Mouse (Mus musculus): ENCODE results near the gene Cox6b1.

DNA sequence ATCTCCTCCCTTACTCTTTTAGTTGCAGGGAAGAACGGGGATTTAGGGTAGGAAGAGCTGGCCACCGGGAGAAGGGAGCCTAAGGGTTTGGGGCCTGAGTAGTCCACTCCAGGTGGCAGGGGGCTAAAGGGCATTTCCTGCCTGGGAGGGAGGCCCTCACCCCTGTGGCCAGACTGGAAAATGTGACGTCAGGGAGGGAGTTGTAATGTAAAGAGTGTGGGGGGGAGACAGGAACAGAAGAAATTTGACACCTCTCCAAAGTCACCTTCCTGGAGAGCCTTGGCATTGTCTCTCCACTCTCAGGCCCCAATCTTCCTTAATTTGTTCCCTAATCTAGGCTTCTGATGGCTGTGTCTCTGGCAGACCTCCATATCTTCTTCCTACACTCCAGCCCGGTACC lies 13.1 kb upstream of the Cox6b1 start:
- TF ChIP-seq CTCF (IDR thresholded peaks at IDR 0.05; ENCODE audit: insufficient read depth, low read depth, low read length) = no peak
- TF ChIP-seq POLR2A (IDR thresholded peaks at IDR 0.05; ENCODE audit: insufficient read depth, low read depth, low read length) = no peak
